Mouse (Mus musculus) midbrain, embryonic 10.5 days (tissue): Measurements from ENCODE around the gene Rab4b. TPM values are rescaled to one million over a fixed set of nuclear protein-coding genes. Genes with fewer than 3 reads are reported as not detected.

Experiments used
- DNase-seq: peaks from one replicate; pipeline ENCODE4 v3.0.0-alpha.2; 2017; ENCODE audit warnings: low spot score
- H3K27ac ChIP-seq: fragments of 300-500 bp; sonication (generic); replicated peaks from 2 replicates; pipeline ENCODE4 v1.5.1; 2016; ENCODE audit warnings: mild to moderate bottlenecking
- H3K27me3 ChIP-seq: fragments of 300-500 bp; sonication (generic); 2 replicates; pipeline ENCODE4 v1.6.1; 2016; ENCODE audit warnings: low read depth, mild to moderate bottlenecking; ENCODE audit not compliant: poor library complexity, severe bottlenecking
- H3K36me3 ChIP-seq: fragments of 300-500 bp; sonication (generic); 2 replicates; pipeline ENCODE4 v1.6.1; 2016; ENCODE audit warnings: mild to moderate bottlenecking, moderate library complexity
- H3K4me1 ChIP-seq: fragments of 300-500 bp; sonication (generic); 2 replicates; pipeline ENCODE4 v1.6.1; 2016
- H3K4me3 ChIP-seq: fragments of 300-500 bp; sonication (generic); 2 replicates; pipeline ENCODE4 v1.5.1; 2016; ENCODE audit warnings: mild to moderate bottlenecking, moderate library complexity
- H3K9me3 ChIP-seq: fragments of 300-500 bp; sonication (generic); replicated peaks from 2 replicates; pipeline ENCODE4 v1.6.1; 2016; ENCODE audit warnings: mild to moderate bottlenecking
- WGBS: fragments of 180-500 bp; shearing (Covaris S2); methylation state at CpG from one replicate; pipeline ENCODE4 v1.1.7; 2016; 5-methylcytosine and 5-hydroxymethylcytosine counted together
- polyA plus RNA-seq: library from polyadenylated mRNA; unstranded; fragments of >200 nt; fragmentation: Nextera tagmentation; extraction: Ambion mirVana; gene quantifications from 2 replicates; pipeline ENCODE4 v1.2.1, GENCODE M21; 2016

Rab4b gene
- polyA plus RNA-seq, 1 experiment from 2014 or later: 69.0 TPM

DNA sequence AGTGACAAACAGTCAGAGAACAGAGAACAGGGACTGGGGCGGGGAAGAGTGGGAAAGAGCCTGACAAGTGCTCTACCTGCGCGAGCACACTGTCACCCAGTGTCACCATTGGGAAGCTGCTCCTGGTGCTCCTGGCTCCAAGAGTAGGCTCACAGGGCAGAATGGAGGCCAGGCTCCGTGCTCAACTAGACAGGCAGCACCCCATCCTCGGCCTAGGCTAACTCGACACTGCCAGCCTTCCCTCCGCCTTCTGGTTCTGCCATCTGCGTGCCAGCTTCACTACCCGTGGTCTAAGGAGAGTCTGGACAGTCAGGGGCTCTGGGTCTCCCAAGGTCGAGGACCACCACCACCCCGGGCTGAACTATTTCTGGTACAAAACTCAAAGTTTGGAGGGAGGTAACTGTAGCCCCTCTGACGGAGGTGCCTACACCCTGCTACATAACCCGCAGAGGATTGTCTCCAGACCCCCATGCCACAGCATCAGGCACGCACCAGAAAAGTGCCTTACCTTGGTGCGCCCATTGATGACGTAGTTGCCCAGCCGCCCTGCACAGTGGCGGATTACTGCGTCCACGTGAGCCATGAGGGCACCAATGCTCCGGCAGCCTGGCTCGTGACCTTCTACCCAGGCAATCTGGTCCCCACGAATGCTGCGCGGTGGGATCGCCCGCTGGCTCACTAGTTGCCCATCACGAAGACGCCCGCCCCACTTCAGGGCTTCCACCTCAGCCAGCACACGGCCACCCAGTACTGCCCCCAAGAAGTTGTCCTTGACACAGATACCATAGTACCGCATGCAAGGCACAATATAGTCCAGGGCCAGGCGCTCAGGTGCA is 14.4 kb downstream of the Rab4b start:
- H3K27me3 ChIP-seq: no peaks in the 10 kb centered on the region
- peaks cover 67% of the 10 kb centered on the region for H3K4me1 ChIP-seq
- H3K4me3 ChIP-seq: peak overlapping the region; percentile 86
- peaks cover 58% of the 10 kb centered on the region for H3K36me3 ChIP-seq
- 80% methylated on average over 33 of the region's 33 CpGs for WGBS
- no peaks in the 10 kb centered on the region for H3K9me3 ChIP-seq
- H3K27ac ChIP-seq: no peak overlapping the region
- no peak for DNase-seq

- 0 out of 2 replicates have a peak overlapping the region, but pooled peaks have one; percentile 10 for H3K27ac ChIP-seq
- no peaks in the 10 kb centered on the region for H3K27me3 ChIP-seq
- peak overlapping the region; percentile 86; the same call in 1 of the 2 replicates for H3K4me3 ChIP-seq
- peaks cover 67% of the 10 kb centered on the region for H3K4me1 ChIP-seq
- no peaks in the 10 kb centered on the region for H3K9me3 ChIP-seq
- 89% methylated on average over 5 of the region's 5 CpGs for WGBS
- peaks cover 63% of the 10 kb centered on the region for H3K36me3 ChIP-seq
- DNase-seq: no peak
Measured at GRCm38 (mm10) chr7:27163450-27163805, 15.3 kb downstream of the Rab4b start.

DNA sequence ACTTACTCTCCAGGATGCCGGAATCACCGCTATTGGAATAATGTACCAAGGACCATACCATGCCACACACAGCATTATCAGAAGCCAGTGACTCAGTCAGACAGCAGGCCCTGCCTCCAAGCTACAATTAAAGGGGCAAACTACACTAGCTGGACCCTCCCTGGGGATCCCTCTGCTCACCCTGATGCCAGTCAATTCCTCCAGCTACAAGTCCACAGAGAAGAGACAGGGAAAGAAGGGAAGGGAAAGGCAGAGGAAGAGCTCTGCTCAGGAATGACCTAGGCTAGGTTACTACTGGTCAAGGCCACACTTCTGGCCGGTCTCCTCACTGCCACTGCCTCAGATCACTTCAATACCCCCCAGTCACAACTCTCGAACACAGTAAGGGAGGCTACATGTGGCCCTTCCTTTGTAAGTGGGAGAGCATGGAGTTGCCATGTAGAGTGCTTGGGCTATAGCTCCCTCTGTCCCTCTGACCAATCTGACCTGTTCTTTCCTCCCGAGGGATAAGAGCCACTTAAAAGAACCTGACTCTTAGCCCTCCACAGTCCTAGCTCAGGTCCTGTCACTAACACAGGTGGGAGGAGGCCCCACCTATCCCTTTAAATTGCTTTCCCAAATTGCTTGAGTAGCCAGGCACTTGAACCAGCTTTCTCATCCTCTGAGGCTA is 15.8 kb downstream of the Rab4b start:
- H3K36me3 ChIP-seq: peaks cover 68% of the 10 kb centered on the region
- no peaks in the 10 kb centered on the region for H3K9me3 ChIP-seq
- peaks cover 67% of the 10 kb centered on the region for H3K4me1 ChIP-seq
- 0 out of 2 replicates have a peak overlapping the region, but pooled peaks have one; percentile 10 for H3K27ac ChIP-seq
- DNase-seq: no peak
- peak overlapping the region; percentile 86; the same call in 1 of the 2 replicates for H3K4me3 ChIP-seq
- WGBS: 86% methylated on average over 5 of the region's 5 CpGs
- H3K27me3 ChIP-seq: no peaks in the 10 kb centered on the region

DNA sequence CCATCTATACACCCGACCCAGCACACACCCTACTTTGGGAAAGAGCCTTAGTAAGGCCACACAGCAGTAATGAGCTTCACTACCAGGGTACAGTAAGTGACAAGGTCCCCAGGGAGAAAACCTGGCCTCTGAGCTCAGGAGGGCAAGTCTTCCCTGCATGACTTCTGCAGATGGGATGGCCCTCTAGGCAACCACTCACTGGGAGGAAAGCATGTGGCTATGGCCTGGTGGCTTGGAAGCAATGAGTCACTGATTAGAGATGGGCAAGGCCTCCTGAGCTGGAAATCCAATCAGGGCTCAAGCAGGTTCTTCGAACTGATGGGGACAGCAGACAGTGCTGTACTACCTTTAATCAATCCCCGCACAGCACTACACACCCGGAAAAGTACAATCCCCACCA is 17.0 kb downstream of the Rab4b start:
- Histone ChIP-seq H3K36me3 (peaks cover 78% of the 10 kb centered on the region), H3K9me3 (no peaks in the 10 kb centered on the region), H3K27me3 (no peaks in the 10 kb centered on the region), H3K27ac (no peak overlapping the region), H3K4me1 (peaks cover 59% of the 10 kb centered on the region), H3K4me3 (no peak overlapping the region)
- 89% methylated on average over 4 of the region's 4 CpGs for WGBS
- no peak for DNase-seq

- Histone ChIP-seq H3K4me3 (no peak overlapping the region), H3K27ac (0 out of 2 replicates have a peak overlapping the region, but pooled peaks have one; percentile 17), H3K9me3 (no peaks in the 10 kb centered on the region), H3K4me1 (peaks cover 59% of the 10 kb centered on the region), H3K36me3 (peaks cover 78% of the 10 kb centered on the region), H3K27me3 (no peaks in the 10 kb centered on the region)
- 87% methylated on average over 3 of the region's 3 CpGs for WGBS
- no peak for DNase-seq
Measured at GRCm38 (mm10) chr7:27160921-27161320, 17.8 kb downstream of the Rab4b start.

DNA sequence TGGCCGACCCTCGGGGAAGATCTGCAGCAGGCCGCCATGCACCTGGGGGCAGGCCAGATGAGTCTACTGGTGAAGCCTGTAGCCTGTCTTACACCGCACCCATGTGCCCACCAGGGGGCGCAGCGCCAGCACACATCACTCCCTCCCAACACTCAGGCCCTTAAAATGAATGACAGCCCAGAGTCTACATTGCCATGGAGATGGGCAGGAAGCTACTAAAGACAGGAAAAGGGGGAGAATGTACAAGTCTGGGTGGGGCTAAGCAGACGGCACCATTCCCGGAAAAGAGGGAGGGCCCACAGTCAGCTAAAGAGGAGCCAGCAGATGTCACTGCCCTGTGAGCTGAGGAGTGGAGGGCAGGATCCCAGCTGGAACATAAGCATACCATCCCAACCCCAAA is 18.8 kb downstream of the Rab4b start:
- H3K36me3 ChIP-seq: peaks cover 71% of the 10 kb centered on the region
- 0 out of 2 replicates have a peak overlapping the region, but pooled peaks have one; percentile 17 for H3K27ac ChIP-seq
- 23% methylated on average over 8 of the region's 8 CpGs for WGBS
- peak overlapping the region; percentile 2; the same call in 1 of the 2 replicates for H3K4me3 ChIP-seq
- DNase-seq: peak; percentile 82
- H3K27me3 ChIP-seq: no peaks in the 10 kb centered on the region
- no peaks in the 10 kb centered on the region for H3K9me3 ChIP-seq
- peaks cover 49% of the 10 kb centered on the region for H3K4me1 ChIP-seq

GRCm38 (mm10) chr7:27159256-27159655 is 19.4 kb downstream of the Rab4b start:
- Histone ChIP-seq H3K9me3 (no peaks in the 10 kb centered on the region), H3K36me3 (peaks cover 65% of the 10 kb centered on the region), H3K4me1 (peaks cover 43% of the 10 kb centered on the region), H3K27me3 (no peaks in the 10 kb centered on the region), H3K27ac (no peak overlapping the region), H3K4me3 (no peak overlapping the region)
- WGBS: 93% methylated on average over 6 of the region's 6 CpGs
- no peak for DNase-seq

GRCm38 (mm10) chr7:27158171-27158570 is 20.5 kb downstream of the Rab4b start:
- Histone ChIP-seq H3K36me3 (peaks cover 55% of the 10 kb centered on the region), H3K4me3 (no peak overlapping the region), H3K4me1 (peaks cover 32% of the 10 kb centered on the region), H3K27me3 (no peaks in the 10 kb centered on the region), H3K9me3 (no peaks in the 10 kb centered on the region), H3K27ac (no peak overlapping the region)
- DNase-seq: no peak
- WGBS: 94% methylated on average over 9 of the region's 9 CpGs

- DNase-seq: no peak
- H3K27ac ChIP-seq: no peak overlapping the region
- WGBS: 84% methylated on average over 13 of the region's 13 CpGs
- H3K9me3 ChIP-seq: no peaks in the 10 kb centered on the region
- H3K4me3 ChIP-seq: no peak overlapping the region
- peaks cover 34% of the 10 kb centered on the region for H3K36me3 ChIP-seq
- H3K27me3 ChIP-seq: no peaks in the 10 kb centered on the region
- peaks cover 12% of the 10 kb centered on the region for H3K4me1 ChIP-seq
Measured at GRCm38 (mm10) chr7:27156005-27156404, 22.7 kb downstream of the Rab4b start.

DNA sequence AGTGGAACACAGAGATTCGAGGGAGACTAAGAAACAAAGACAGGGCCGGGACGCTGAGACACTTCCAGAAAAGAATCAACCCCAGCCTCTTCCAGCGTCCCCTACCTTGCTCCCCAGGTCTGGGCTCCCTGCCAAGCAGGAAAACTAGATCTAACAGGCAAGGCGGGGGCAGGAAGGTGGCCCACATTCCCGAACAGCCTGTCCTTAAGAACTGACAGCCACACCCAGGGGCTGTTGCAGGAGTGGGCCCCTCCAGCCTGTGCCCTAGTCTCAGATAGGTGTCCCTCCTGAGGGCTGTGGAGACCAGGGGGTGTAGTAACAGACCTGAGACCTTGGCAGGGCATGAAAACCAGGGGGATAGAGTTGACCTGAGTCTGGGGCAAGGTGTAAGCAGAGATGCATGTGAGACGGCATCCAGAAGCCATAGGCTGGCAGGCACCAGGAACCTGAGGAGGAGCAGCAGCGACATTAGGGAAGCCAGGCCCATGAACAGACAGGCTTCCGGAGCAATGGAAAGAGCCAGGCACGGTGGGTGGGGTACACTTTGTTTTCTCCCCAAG is 25.4 kb downstream of the Rab4b start, which contains the start of gene Cyp2t4:
Gene Cyp2t4 (plus strand): TSS at position 510 of the 560 bp plus-strand sequence.
- Histone ChIP-seq H3K27me3 (no peaks in the 10 kb centered on the region), H3K4me1 (no peaks in the 10 kb centered on the region), H3K36me3 (peaks cover 13% of the 10 kb centered on the region), H3K9me3 (no peaks in the 10 kb centered on the region), H3K4me3 (no peak within 1 kb of the TSS), H3K27ac (no peak within 1 kb of the TSS)
- no peak for DNase-seq
- WGBS: 85% methylated on average over 10 of the region's 10 CpGs

DNA sequence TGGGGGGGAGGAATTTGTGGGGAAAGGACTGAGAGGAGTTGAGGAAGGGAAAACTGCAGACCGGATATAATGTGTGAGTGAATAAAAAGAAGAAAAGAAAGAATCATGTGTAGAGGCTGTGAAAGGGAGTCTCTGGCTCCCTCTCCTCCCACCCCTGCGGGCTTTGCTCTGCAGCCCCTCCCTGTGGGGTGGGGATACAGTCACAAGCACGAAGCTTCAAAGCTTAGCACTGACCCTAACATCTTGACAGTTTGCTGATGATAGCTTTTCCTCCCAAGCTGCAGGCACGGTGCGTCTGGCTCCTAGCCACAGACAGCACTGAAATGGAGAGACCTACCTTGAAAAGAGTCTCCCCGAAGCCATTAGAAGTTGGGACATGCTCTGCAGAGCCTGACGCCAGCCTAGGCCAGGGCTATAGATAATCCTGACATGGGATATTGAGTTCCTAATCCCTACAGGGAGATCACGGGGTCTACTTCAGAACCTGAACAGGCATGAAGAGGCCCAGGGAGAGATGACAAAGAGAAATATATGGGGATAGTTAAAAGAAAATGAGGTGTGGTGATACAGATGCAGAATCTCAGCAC is 42.2 kb downstream of the Rab4b start:
- no peak for DNase-seq
- Histone ChIP-seq H3K9me3 (peaks cover 8% of the 10 kb centered on the region; the same call in 1 of the 2 replicates), H3K4me3 (no peak overlapping the region), H3K36me3 (no peaks in the 10 kb centered on the region), H3K27me3 (no peaks in the 10 kb centered on the region), H3K4me1 (no peaks in the 10 kb centered on the region), H3K27ac (no peak overlapping the region)
- 73% methylated on average over 8 of the region's 8 CpGs for whole genome bisulfite sequencing

GRCm38 (mm10) chr7:27133757-27134156 is 44.9 kb downstream of the Rab4b start:
- peaks cover 11% of the 10 kb centered on the region for H3K9me3 ChIP-seq
- WGBS: 84% methylated on average over 4 of the region's 4 CpGs
- H3K36me3 ChIP-seq: no peaks in the 10 kb centered on the region
- DNase-seq: no peak
- H3K4me3 ChIP-seq: no peak overlapping the region
- no peak overlapping the region for H3K27ac ChIP-seq
- no peaks in the 10 kb centered on the region for H3K27me3 ChIP-seq
- no peaks in the 10 kb centered on the region for H3K4me1 ChIP-seq
